Comparison of ENCODE assay signal across 8 mouse cellular contexts in the genomic region with DNA sequence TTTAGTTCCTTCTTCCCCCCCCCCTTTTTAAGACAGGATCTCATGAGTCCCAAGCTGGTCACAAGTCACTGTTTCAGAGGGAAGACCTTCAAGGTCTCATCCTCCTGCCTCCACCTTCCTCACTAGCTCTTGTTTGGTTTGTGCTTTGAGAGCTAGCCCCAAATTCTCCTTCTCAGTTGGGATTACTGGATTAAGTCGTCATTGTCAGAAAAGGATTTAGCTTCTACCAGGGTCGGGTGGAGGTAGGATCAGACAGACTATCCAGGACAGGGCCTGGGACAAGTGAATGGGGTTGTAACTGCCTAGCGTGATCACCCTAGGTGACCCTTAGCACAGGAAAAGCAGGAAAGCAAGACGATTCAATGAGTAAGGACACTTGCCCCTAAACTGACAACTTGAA. TPM values are rescaled to one million over a fixed set of nuclear protein-coding genes. Genes with fewer than 3 reads are reported as not detected.
DNase-seq lines count a peak whose midpoint lies in the region; ATAC-seq lines count a peak whose summit lies in the region.

No protein-coding gene starts in this region.

- no peak overlapping the region for H3K9ac ChIP-seq in neural tube, embryonic 11.5 days (ENCODE audit: low read length)
- H3K9ac ChIP-seq in forebrain, embryonic 14.5 days (ENCODE audit: low read length): peak overlapping the region; percentile 88; the same call in 1 of the 2 replicates
- no peak overlapping the region for H3K9ac ChIP-seq in limb, embryonic 15.5 days
- H3K9ac ChIP-seq in stomach, embryonic 15.5 days: no peak overlapping the region

- peaks cover 11% of the 10 kb centered on the region for H3K4me1 ChIP-seq in neural tube, embryonic 11.5 days (ENCODE audit: control insufficient read depth, insufficient read depth, low read length)
- peaks cover 8% of the 10 kb centered on the region; the same call in 1 of the 2 replicates for H3K4me1 ChIP-seq in forebrain, embryonic 14.5 days (ENCODE audit: control insufficient read depth, insufficient read depth, low read length)
- peaks cover 14% of the 10 kb centered on the region for H3K4me1 ChIP-seq in limb, embryonic 15.5 days
- peaks cover 9% of the 10 kb centered on the region for H3K4me1 ChIP-seq in stomach, embryonic 15.5 days

- no peaks in the 10 kb centered on the region for H3K9me3 ChIP-seq in neural tube, embryonic 11.5 days (ENCODE audit: control insufficient read depth, low read length)
- no peaks in the 10 kb centered on the region for H3K9me3 ChIP-seq in forebrain, embryonic 14.5 days (replicated peaks; ENCODE audit: control insufficient read depth, low read length)
- H3K9me3 ChIP-seq in limb, embryonic 15.5 days: no peaks in the 10 kb centered on the region
- H3K9me3 ChIP-seq in stomach, embryonic 15.5 days: no peaks in the 10 kb centered on the region

- no peak for ATAC-seq in neural tube, embryonic 11.5 days (ENCODE audit: insufficient read depth, low FRiP score, low TSS enrichment)
- no peak for ATAC-seq in forebrain, embryonic 14.5 days
- no peak for ATAC-seq in limb, embryonic 15.5 days (ENCODE audit: insufficient number of reproducible peaks, low FRiP score, low TSS enrichment, low read depth)
- ATAC-seq in stomach, embryonic 15.5 days (ENCODE audit: insufficient read depth, low FRiP score, low read depth): no peak

- DNase-seq in neural tube, embryonic 11.5 days (ENCODE audit: low spot score): no peak
- DNase-seq in neural tube, embryonic 10.5 days (ENCODE audit: extremely low spot score, low spot score): no peak
- no peak for DNase-seq in forebrain, embryonic 14.5 days (ENCODE audit: low spot score)
- no peak for DNase-seq in cerebellum, adult 9-11 months
- DNase-seq in natural killer cell, adult 2 months (ENCODE audit: low spot score in 2 of 2): no peak
- DNase-seq in T-cell, adult 2 months (ENCODE audit: low spot score): no peak

- 63% methylated on average over 4 of the region's 4 CpGs for WGBS in neural tube, embryonic 11.5 days
- WGBS in forebrain, embryonic 14.5 days: 34% methylated on average over 4 of the region's 4 CpGs
- WGBS in limb, embryonic 15.5 days: 55% methylated on average over 4 of the region's 4 CpGs
- WGBS in stomach, embryonic 15.5 days: 52% methylated on average over 4 of the region's 4 CpGs

- H3K4me3 ChIP-seq in neural tube, embryonic 11.5 days (ENCODE audit: low read depth, low read length): peak overlapping the region; percentile 87; the same call in 1 of the 2 replicates
- peak overlapping the region; percentile 89 for H3K4me3 ChIP-seq in forebrain, embryonic 14.5 days (ENCODE audit: low read depth, low read length)
- peak overlapping the region; percentile 91 for H3K4me3 ChIP-seq in limb, embryonic 15.5 days
- H3K4me3 ChIP-seq in stomach, embryonic 15.5 days (replicated peaks): peak overlapping the region; percentile 84; the same call in 1 of the 2 replicates

- H3K27me3 ChIP-seq in neural tube, embryonic 11.5 days (ENCODE audit: control insufficient read depth, insufficient read depth, low read length): no peaks in the 10 kb centered on the region
- no peaks in the 10 kb centered on the region for H3K27me3 ChIP-seq in forebrain, embryonic 14.5 days (replicated peaks; ENCODE audit: control insufficient read depth, insufficient read depth, low read length)
- no peaks in the 10 kb centered on the region for H3K27me3 ChIP-seq in limb, embryonic 15.5 days
- no peaks in the 10 kb centered on the region for H3K27me3 ChIP-seq in stomach, embryonic 15.5 days (replicated peaks)

- peak overlapping the region; percentile 65 for H3K4me2 ChIP-seq in neural tube, embryonic 11.5 days (ENCODE audit: low read depth)
- H3K4me2 ChIP-seq in forebrain, embryonic 14.5 days (ENCODE audit: low read length): peak overlapping the region; percentile 79
- peak overlapping the region; percentile 58 for H3K4me2 ChIP-seq in limb, embryonic 15.5 days
- peak overlapping the region; percentile 69 for H3K4me2 ChIP-seq in stomach, embryonic 15.5 days

- no peaks in the 10 kb centered on the region; the same call in 1 of the 2 replicates for H3K36me3 ChIP-seq in neural tube, embryonic 11.5 days (ENCODE audit: control insufficient read depth, insufficient read depth, low read length)
- peaks cover 19% of the 10 kb centered on the region; the same call in 1 of the 2 replicates for H3K36me3 ChIP-seq in forebrain, embryonic 14.5 days (ENCODE audit: control insufficient read depth, insufficient read depth, low read length)
- H3K36me3 ChIP-seq in limb, embryonic 15.5 days: 0 out of 2 replicates have a peak, but pooled peaks cover 4% of the 10 kb centered on the region
- no peaks in the 10 kb centered on the region for H3K36me3 ChIP-seq in stomach, embryonic 15.5 days

- no peak overlapping the region for H3K27ac ChIP-seq in neural tube, embryonic 11.5 days (ENCODE audit: low read depth, low read length)
- H3K27ac ChIP-seq in forebrain, embryonic 14.5 days (ENCODE audit: low read depth, low read length): no peak overlapping the region
- no peak overlapping the region for H3K27ac ChIP-seq in limb, embryonic 15.5 days
- H3K27ac ChIP-seq in stomach, embryonic 15.5 days: no peak overlapping the region

RNA-seq across cellular contexts. Expression of a gene that starts 1.7 kb away (rescaled TPM):
- 26.4 and 28.2 TPM in 2 replicates for polyA plus RNA-seq in neural tube, embryonic 11.5 days (2014; fragmentation: Nextera tagmentation; extraction: Ambion mirVana)
- 13.1 and 14.8 TPM in 2 replicates for polyA plus RNA-seq in forebrain, embryonic 14.5 days (2014; fragmentation: Nextera tagmentation; extraction: Ambion mirVana)
- 16.0 and 17.4 TPM in 2 replicates for polyA plus RNA-seq in limb, embryonic 15.5 days (2015; fragmentation: Nextera tagmentation; extraction: Ambion mirVana)
- polyA plus RNA-seq in stomach, embryonic 15.5 days (2015; fragmentation: Nextera tagmentation; extraction: Ambion mirVana): 17.1 and 18.8 TPM in 2 replicates

RNA-seq across cellular contexts. Expression of a gene that starts 19.9 kb away (rescaled TPM):
- polyA plus RNA-seq in neural tube, embryonic 11.5 days (2014; fragmentation: Nextera tagmentation; extraction: Ambion mirVana): 150 and 165 TPM in 2 replicates
- 124 and 145 TPM in 2 replicates for polyA plus RNA-seq in forebrain, embryonic 14.5 days (2014; fragmentation: Nextera tagmentation; extraction: Ambion mirVana)
- 238 and 242 TPM in 2 replicates for polyA plus RNA-seq in limb, embryonic 15.5 days (2015; fragmentation: Nextera tagmentation; extraction: Ambion mirVana)
- polyA plus RNA-seq in stomach, embryonic 15.5 days (2015; fragmentation: Nextera tagmentation; extraction: Ambion mirVana): 289 and 305 TPM in 2 replicates

RNA-seq across cellular contexts. Expression of a gene that starts 29.2 kb away (rescaled TPM):
- not detected in 2 replicates for polyA plus RNA-seq in neural tube, embryonic 11.5 days (2014; fragmentation: Nextera tagmentation; extraction: Ambion mirVana)
- not detected in 2 replicates for polyA plus RNA-seq in forebrain, embryonic 14.5 days (2014; fragmentation: Nextera tagmentation; extraction: Ambion mirVana)
- polyA plus RNA-seq in limb, embryonic 15.5 days (2015; fragmentation: Nextera tagmentation; extraction: Ambion mirVana): not detected in 2 replicates
- polyA plus RNA-seq in stomach, embryonic 15.5 days (2015; fragmentation: Nextera tagmentation; extraction: Ambion mirVana): 0.40 TPM in 1 of 2 replicates, not detected in the other
